Comparison of ENCODE assay signal across 9 mouse cellular contexts in the genomic region with DNA sequence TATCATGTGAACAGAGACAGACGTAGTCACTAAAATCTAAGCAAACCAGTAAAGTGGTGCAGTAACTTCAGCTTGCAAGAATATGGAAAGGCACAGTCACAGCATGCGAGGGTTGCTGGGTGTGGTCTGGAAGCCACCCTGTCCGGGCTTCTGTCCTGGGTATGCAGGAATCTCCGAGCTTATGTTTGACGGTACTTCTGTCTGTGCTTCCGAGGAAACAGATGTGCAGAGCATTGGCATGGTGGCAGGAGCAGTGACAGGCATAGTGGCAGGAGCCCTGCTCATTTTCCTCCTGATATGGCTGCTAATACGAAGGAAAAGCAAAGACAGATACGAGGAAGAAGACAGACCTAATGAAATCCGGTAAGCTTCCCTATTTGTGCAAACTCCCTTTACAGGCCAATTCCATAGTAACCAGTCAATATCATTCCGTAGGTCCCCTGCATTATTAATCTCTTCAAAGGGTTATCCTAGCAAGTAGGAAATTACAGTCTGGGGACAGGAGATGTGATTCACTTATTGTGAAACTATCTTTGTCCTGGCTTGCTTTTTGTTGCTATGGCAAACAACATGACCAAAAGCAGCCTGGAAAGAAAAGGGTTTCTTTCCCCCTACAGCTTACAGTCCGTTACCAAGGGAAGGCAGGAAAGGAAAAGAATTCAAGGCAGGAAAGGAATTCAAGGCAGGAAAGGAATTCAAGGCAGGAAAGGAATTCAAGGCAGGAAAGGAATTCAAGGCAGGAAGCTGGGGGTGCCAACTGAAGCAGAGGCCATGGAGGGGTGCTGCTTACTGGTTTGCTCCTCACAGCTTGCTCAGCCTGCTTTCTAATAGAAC. TPM values are rescaled to one million over a fixed set of nuclear protein-coding genes. Genes with fewer than 3 reads are reported as not detected.
DNase-seq lines count a peak whose midpoint lies in the region; ATAC-seq lines count a peak whose summit lies in the region.
"Had no signal": no experiment of that assay in that cellular context is flagged by ENCODE, and none has a peak within 500 bp of the region (broad histone marks: within the 10 kb centered on the region; RNA-seq: fewer than 3 reads in every experiment).

No protein-coding gene starts in this region.

- intact Hi-C loops in heart, postnatal 25 days (cut with DNase I), result no loop called here
- intact Hi-C loops in left cerebral cortex, postnatal 14 days (cut with DNase I), result no loop called here

- H3K4me1 ChIP-seq in heart, embryonic 11.5 days (ENCODE audit: control insufficient read depth, insufficient read depth, low read length), result peaks cover 14% of the 10 kb centered on the region
- peaks cover 25% of the 10 kb centered on the region for H3K4me1 ChIP-seq in neural tube, embryonic 13.5 days (replicated peaks)
- peaks cover 19% of the 10 kb centered on the region for H3K4me1 ChIP-seq in forebrain, embryonic 13.5 days

- DNase-seq in heart, postnatal 25 days (ENCODE audit: low spot score), result no peak
- no peak for DNase-seq in neural tube, embryonic 10.5 days (ENCODE audit: extremely low spot score, low spot score)
- peak; percentile 35 for DNase-seq in kidney, postnatal 10 days
- DNase-seq in ovary, postnatal 36 days (ENCODE audit: low spot score), result no peak
- DNase-seq in left cerebral cortex, postnatal 14 days (ENCODE audit: low spot score in 2 of 2), result no peak
- DNase-seq: thymus, postnatal 4 days had no signal

- no peaks in the 10 kb centered on the region for H3K27me3 ChIP-seq in heart, embryonic 11.5 days (ENCODE audit: control insufficient read depth, insufficient read depth, low read length)
- no peaks in the 10 kb centered on the region; the same call in 1 of the 2 replicates for H3K27me3 ChIP-seq in neural tube, embryonic 13.5 days
- H3K27me3 ChIP-seq in forebrain, embryonic 13.5 days, result peaks cover 4% of the 10 kb centered on the region

- H3K9ac ChIP-seq in heart, embryonic 11.5 days (ENCODE audit: low read depth, low read length), result no peak overlapping the region
- H3K9ac ChIP-seq in neural tube, embryonic 13.5 days, result no peak overlapping the region
- H3K9ac ChIP-seq in forebrain, embryonic 13.5 days, result no peak overlapping the region

- peak overlapping the region; percentile 58; the same call in 1 of the 2 replicates for H3K27ac ChIP-seq in heart, embryonic 11.5 days (ENCODE audit: low read depth, low read length)
- H3K27ac ChIP-seq in neural tube, embryonic 13.5 days (replicated peaks), result peak overlapping the region; percentile 33
- H3K27ac ChIP-seq in forebrain, embryonic 13.5 days, result no peak overlapping the region

- WGBS in heart, embryonic 11.5 days (ENCODE audit: insufficient replicate concordance), result 61% methylated on average over 11 of the region's 11 CpGs
- WGBS in neural tube, embryonic 13.5 days, result 73% methylated on average over 11 of the region's 11 CpGs
- WGBS in forebrain, embryonic 13.5 days, result 77% methylated on average over 11 of the region's 11 CpGs

- H3K9me3 ChIP-seq in heart, embryonic 11.5 days (replicated peaks; ENCODE audit: control insufficient read depth, low read length), result no peaks in the 10 kb centered on the region
- no peaks in the 10 kb centered on the region for H3K9me3 ChIP-seq in neural tube, embryonic 13.5 days
- no peaks in the 10 kb centered on the region for H3K9me3 ChIP-seq in forebrain, embryonic 13.5 days (replicated peaks)

- no peaks in the 10 kb centered on the region for H3K36me3 ChIP-seq in heart, embryonic 11.5 days (ENCODE audit: control insufficient read depth, insufficient read depth, low read length)
- peaks cover 19% of the 10 kb centered on the region for H3K36me3 ChIP-seq in neural tube, embryonic 13.5 days
- 0 out of 2 replicates have a peak, but pooled peaks cover 7% of the 10 kb centered on the region for H3K36me3 ChIP-seq in forebrain, embryonic 13.5 days (ENCODE audit: poor library complexity, severe bottlenecking)

- H3K4me3 ChIP-seq in heart, embryonic 11.5 days (ENCODE audit: low read depth, low read length), result no peak overlapping the region
- no peak overlapping the region for H3K4me3 ChIP-seq in neural tube, embryonic 13.5 days
- H3K4me3 ChIP-seq in forebrain, embryonic 13.5 days, result no peak overlapping the region

- H3K4me2 ChIP-seq in heart, embryonic 11.5 days, result no peak overlapping the region
- H3K4me2 ChIP-seq in neural tube, embryonic 13.5 days, result no peak overlapping the region
- no peak overlapping the region for H3K4me2 ChIP-seq in forebrain, embryonic 13.5 days

- ATAC-seq in heart, embryonic 11.5 days (replicated peaks; ENCODE audit: insufficient number of reproducible peaks, low FRiP score, low TSS enrichment), result no peak
- no peak for ATAC-seq in neural tube, embryonic 13.5 days (ENCODE audit: low read depth)
- ATAC-seq in forebrain, embryonic 13.5 days, result no peak

RNA-seq across cellular contexts. Expression of gene Hspa8, which starts 19.7 kb away (rescaled TPM):
- polyA plus RNA-seq in heart, embryonic 11.5 days (2014; fragmentation: Nextera tagmentation; extraction: Ambion mirVana), result 2,531 and 2,677 TPM in 2 replicates
- total RNA-seq in heart, postnatal 25 days (2021), result 1,000 to 10,000 TPM; 1,172 to 1,478 TPM
- polyA plus RNA-seq in neural tube, embryonic 13.5 days (2015; fragmentation: Nextera tagmentation; extraction: Ambion mirVana), result 2,997 and 3,038 TPM in 2 replicates
- 1,000 to 10,000 TPM; 2,189 to 2,356 TPM for total RNA-seq in left cerebral cortex, postnatal 14 days (2021)
- polyA plus RNA-seq in forebrain, embryonic 13.5 days (2015; fragmentation: Nextera tagmentation; extraction: Ambion mirVana), result 3,030 and 3,122 TPM in 2 replicates
